Mouse (Mus musculus): ENCODE data around the gene Gm20388.

- TF ChIP-seq CHD2 (IDR thresholded peaks at IDR 0.05; ENCODE audit: low read depth, low read length) = no peak
- TF ChIP-seq MAFK (IDR thresholded peaks at IDR 0.05; ENCODE audit: insufficient read depth, low read depth, low read length) = no peak
- no peak for TF ChIP-seq ZC3H11A (IDR thresholded peaks at IDR 0.05; ENCODE audit: borderline replicate concordance, low read depth, low read length)
These were observed 2234.2 kb downstream of the Gm20388 start for GRCm38 (mm10) chr8:122144729-122145311.
